Mouse (Mus musculus) midbrain, embryonic 14.5 days (tissue): Measurements from ENCODE around the gene Leng1. TPM values are rescaled to one million over a fixed set of nuclear protein-coding genes. Genes with fewer than 3 reads are reported as not detected.

Experiments
- ATAC-seq: fragments of 200-750 bp; cut with Nextera tagmentation; 2 replicates; pipeline ENCODE4 v1.8.0; 2017; ENCODE audit warnings: moderate number of reproducible peaks, moderate library complexity; ENCODE audit not compliant: low FRiP score, low TSS enrichment
- DNase-seq: peaks from one replicate; pipeline ENCODE4 v3.0.0-alpha.2; 2015
- H3K27ac ChIP-seq: fragments of 300-500 bp; sonication (generic); replicated peaks from 2 replicates; pipeline ENCODE4 v1.5.1; 2014; ENCODE audit warnings: mild to moderate bottlenecking, low read depth, low read length, moderate library complexity
- H3K27me3 ChIP-seq: fragments of 300-500 bp; sonication (generic); 2 replicates; pipeline ENCODE4 v1.6.1; 2014; ENCODE audit warnings: low read length, control low read depth, mixed read lengths; ENCODE audit not compliant: control insufficient read depth, insufficient read depth
- H3K36me3 ChIP-seq: fragments of 300-500 bp; sonication (generic); 2 replicates; pipeline ENCODE4 v1.6.1; 2014; ENCODE audit warnings: low read length, control low read depth; ENCODE audit not compliant: control insufficient read depth, insufficient read depth
- H3K4me1 ChIP-seq: fragments of 300-500 bp; sonication (generic); 2 replicates; pipeline ENCODE4 v1.6.1; 2014; ENCODE audit warnings: mild to moderate bottlenecking, antibody characterized with exemption, low read length, control low read depth; ENCODE audit not compliant: control insufficient read depth, insufficient read depth
- H3K4me2 ChIP-seq: fragments of 300-500 bp; sonication (generic); 2 replicates; pipeline ENCODE4 v1.6.1; 2014; ENCODE audit warnings: mild to moderate bottlenecking, low read length, moderate library complexity
- H3K4me3 ChIP-seq: fragments of 300-500 bp; sonication (generic); replicated peaks from 2 replicates; pipeline ENCODE4 v1.5.1; 2014; ENCODE audit warnings: low read depth, low read length
- H3K9ac ChIP-seq: fragments of 300-500 bp; sonication (generic); replicated peaks from 2 replicates; pipeline ENCODE4 v1.6.1; 2014; ENCODE audit warnings: mild to moderate bottlenecking, low read length, moderate library complexity
- H3K9me3 ChIP-seq: fragments of 300-500 bp; sonication (generic); 2 replicates; pipeline ENCODE4 v1.6.1; 2016; ENCODE audit warnings: low read length, control low read depth, mixed read lengths; ENCODE audit not compliant: control insufficient read depth
- WGBS: fragments of 180-500 bp; shearing (Covaris S2); extraction: QIAGEN DNeasy Blood & Tissue Kit; methylation state at CpG from one replicate; pipeline ENCODE4 v1.1.7; 2014; 5-methylcytosine and 5-hydroxymethylcytosine counted together
- polyA plus RNA-seq: library from polyadenylated mRNA; unstranded; fragments of >200 nt; fragmentation: Nextera tagmentation; extraction: Ambion mirVana; gene quantifications from 2 replicates; pipeline ENCODE4 v1.2.1, GENCODE M21; 2014

Gene Leng1
- polyA plus RNA-seq, 1 experiment from 2014 or later = 10.6 TPM

DNA sequence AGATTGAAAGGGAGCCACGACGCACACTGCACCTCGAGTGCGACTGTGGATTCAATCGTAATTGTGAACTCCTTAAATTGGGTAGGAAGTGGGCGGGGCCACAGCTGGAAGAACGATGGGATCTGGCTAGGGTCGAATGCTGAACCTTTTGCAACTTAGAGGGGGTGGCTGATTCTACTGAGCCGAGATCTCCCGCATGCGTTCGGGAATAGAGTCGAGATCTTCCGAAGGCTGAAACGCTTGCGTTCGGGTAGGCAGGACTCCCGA, 28.1 kb upstream of the Leng1 start:
- ATAC-seq = no peak
- H3K27me3 ChIP-seq = no peaks in the 10 kb centered on the region
- H3K4me3 ChIP-seq = peak overlapping the region; percentile 73
- no peak for DNase-seq
- peak overlapping the region; percentile 77 for H3K9ac ChIP-seq
- H3K9me3 ChIP-seq = no peaks in the 10 kb centered on the region
- peaks cover 17% of the 10 kb centered on the region for H3K4me1 ChIP-seq
- H3K4me2 ChIP-seq = peak overlapping the region; percentile 75
- WGBS = under 1% methylated on average over 18 of the region's 18 CpGs
- peaks cover 25% of the 10 kb centered on the region for H3K36me3 ChIP-seq
- H3K27ac ChIP-seq = peak overlapping the region; percentile 92

- WGBS = under 1% methylated on average over 55 of the region's 55 CpGs
- ATAC-seq (peak; percentile 93), DNase-seq (peak; percentile 99)
- H3K27me3 ChIP-seq = no peaks in the 10 kb centered on the region
- H3K4me3 ChIP-seq = peak within 1 kb of the TSS; percentile 73
- H3K27ac ChIP-seq = peak within 1 kb of the TSS; percentile 92
- H3K4me1 ChIP-seq = peaks cover 17% of the 10 kb centered on the region
- peak within 1 kb of the TSS; percentile 88 for H3K9ac ChIP-seq
- H3K36me3 ChIP-seq = peaks cover 24% of the 10 kb centered on the region
- H3K9me3 ChIP-seq = no peaks in the 10 kb centered on the region
- peak within 1 kb of the TSS; percentile 75 for H3K4me2 ChIP-seq
Measured at GRCm38 (mm10) chr7:3692987-3693808, 27.6 kb upstream of the Leng1 start, which contains the start of gene Mboat7. Mboat7 (minus strand) TSS chr7:3693523.

DNA sequence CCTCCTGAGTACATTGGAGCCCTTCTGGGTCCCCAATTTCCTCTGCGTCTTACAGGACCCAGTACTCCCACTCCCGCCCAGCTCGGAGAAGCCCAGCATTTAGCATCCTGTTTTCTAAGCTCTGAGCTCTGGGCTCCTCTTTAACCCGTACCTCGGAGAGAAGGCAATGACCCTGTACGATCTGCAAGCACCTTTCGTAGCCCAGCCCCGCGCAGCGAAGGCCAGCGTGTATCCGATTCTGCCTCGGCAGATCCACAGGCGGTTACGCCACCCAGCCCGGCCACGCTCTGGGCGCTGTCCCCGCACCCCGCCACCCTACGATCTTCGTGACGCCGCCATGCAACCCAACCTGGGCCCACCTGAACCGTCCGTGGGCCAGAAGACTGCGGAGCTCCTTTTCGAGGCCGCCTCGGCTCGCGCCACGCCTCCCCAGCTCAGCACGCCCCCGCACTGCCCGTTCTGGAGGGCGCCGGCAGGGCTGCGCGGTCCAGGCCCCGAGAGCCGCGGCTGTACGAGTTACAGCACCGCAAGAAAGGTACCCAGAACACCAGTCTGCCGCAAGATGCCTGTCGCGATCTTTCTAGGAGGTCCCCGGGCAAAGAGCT, 26.8 kb upstream of the Leng1 start, which contains the start of gene Tsen34:
Tsen34 (plus strand) TSS at position 482 of the 605 bp plus-strand sequence.
- H3K9ac ChIP-seq = peak within 1 kb of the TSS; percentile 88
- no peaks in the 10 kb centered on the region for H3K27me3 ChIP-seq
- peaks cover 23% of the 10 kb centered on the region for H3K36me3 ChIP-seq
- H3K27ac ChIP-seq = peak within 1 kb of the TSS; percentile 92
- H3K4me2 ChIP-seq = peak within 1 kb of the TSS; percentile 75
- H3K9me3 ChIP-seq = no peaks in the 10 kb centered on the region
- no peak for DNase-seq
- H3K4me1 ChIP-seq = peaks cover 17% of the 10 kb centered on the region
- peak; percentile 66; the same call in 1 of the 2 replicates for ATAC-seq
- H3K4me3 ChIP-seq = peak within 1 kb of the TSS; percentile 73
- under 1% methylated on average over 49 of the region's 49 CpGs for WGBS

- Histone ChIP-seq H3K4me2 (peak overlapping the region; percentile 75), H3K9ac (peak overlapping the region; percentile 88), H3K27me3 (no peaks in the 10 kb centered on the region), H3K4me1 (peaks cover 17% of the 10 kb centered on the region), H3K4me3 (peak overlapping the region; percentile 73), H3K27ac (peak overlapping the region; percentile 92), H3K36me3 (peaks cover 23% of the 10 kb centered on the region), H3K9me3 (no peaks in the 10 kb centered on the region)
- ATAC-seq (no peak), DNase-seq (no peak)
- 41% methylated on average over 3 of the region's 3 CpGs for WGBS
Measured at GRCm38 (mm10) chr7:3691919-3692318, 26.3 kb upstream of the Leng1 start.

- H3K9ac ChIP-seq = no peak overlapping the region
- 88% methylated on average over 31 of the region's 31 CpGs for WGBS
- peak overlapping the region; percentile 77; the same call in 1 of the 2 replicates for H3K27ac ChIP-seq
- no peak overlapping the region for H3K4me3 ChIP-seq
- peaks cover 12% of the 10 kb centered on the region; the same call in 1 of the 2 replicates for H3K4me1 ChIP-seq
- H3K9me3 ChIP-seq = no peaks in the 10 kb centered on the region
- H3K36me3 ChIP-seq = peaks cover 40% of the 10 kb centered on the region
- ATAC-seq (no peak), DNase-seq (no peak)
- no peak overlapping the region for H3K4me2 ChIP-seq
- no peaks in the 10 kb centered on the region for H3K27me3 ChIP-seq
Measured at GRCm38 (mm10) chr7:3685400-3686187, 20.0 kb upstream of the Leng1 start.

GRCm38 (mm10) chr7:3684698-3685097, 19.1 kb upstream of the Leng1 start:
- no peak overlapping the region for H3K9ac ChIP-seq
- ATAC-seq = 0 out of 2 replicates have a peak, but pooled peaks have one; percentile 10
- H3K36me3 ChIP-seq = peaks cover 40% of the 10 kb centered on the region

GRCm38 (mm10) chr7:3683908-3684550, 18.4 kb upstream of the Leng1 start:
- DNase-seq (peak; percentile 77), ATAC-seq (peak; percentile 44)
- H3K36me3 ChIP-seq = peaks cover 40% of the 10 kb centered on the region
- 47% methylated on average over 10 of the region's 10 CpGs for WGBS
- H3K4me1 ChIP-seq = peaks cover 12% of the 10 kb centered on the region; the same call in 1 of the 2 replicates
- H3K9ac ChIP-seq = no peak overlapping the region
- H3K27ac ChIP-seq = peak overlapping the region; percentile 77
- H3K9me3 ChIP-seq = no peaks in the 10 kb centered on the region
- no peaks in the 10 kb centered on the region for H3K27me3 ChIP-seq
- H3K4me3 ChIP-seq = no peak overlapping the region
- H3K4me2 ChIP-seq = 0 out of 2 replicates have a peak overlapping the region, but pooled peaks have one; percentile 7

More at GRCm38 (mm10) chr7:3684698-3685097, 19.1 kb upstream of the Leng1 start:
- H3K4me1 ChIP-seq = peaks cover 12% of the 10 kb centered on the region; the same call in 1 of the 2 replicates
- 0 out of 2 replicates have a peak overlapping the region, but pooled peaks have one; percentile 5 for H3K4me2 ChIP-seq
- DNase-seq = no peak
- H3K27me3 ChIP-seq = no peaks in the 10 kb centered on the region
- H3K9me3 ChIP-seq = no peaks in the 10 kb centered on the region
- WGBS = 70% methylated on average over 8 of the region's 8 CpGs
- peak overlapping the region; percentile 77 for H3K27ac ChIP-seq
- H3K4me3 ChIP-seq = no peak overlapping the region

DNA sequence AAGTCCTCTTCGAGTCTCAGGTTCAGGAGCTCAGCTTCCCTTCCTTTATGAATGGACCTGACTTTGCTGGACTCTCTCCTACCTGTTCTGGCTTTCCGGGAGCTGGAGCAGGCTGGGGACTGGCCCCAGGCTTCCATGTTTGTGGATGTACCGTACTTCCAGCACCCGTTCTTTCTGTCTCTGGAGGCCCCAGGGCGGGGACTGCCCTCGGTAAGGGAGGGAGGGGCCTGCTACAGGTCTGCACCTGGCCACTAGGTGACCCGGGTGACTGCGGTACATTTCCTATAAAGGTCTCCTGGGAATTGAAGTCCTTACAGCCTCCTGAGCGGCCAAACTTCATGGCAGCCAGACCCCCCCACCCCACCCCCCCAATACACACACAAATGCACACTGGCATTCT, 11.7 kb upstream of the Leng1 start, which contains the start of gene Tmc4:
Tmc4 (minus strand) TSS at position 212 of the 400 bp plus-strand sequence.
- no peak for ATAC-seq
- Histone ChIP-seq H3K27me3 (no peaks in the 10 kb centered on the region), H3K4me3 (no peak within 1 kb of the TSS), H3K4me1 (no peaks in the 10 kb centered on the region), H3K36me3 (peaks cover 10% of the 10 kb centered on the region; the same call in 1 of the 2 replicates), H3K27ac (no peak within 1 kb of the TSS), H3K4me2 (no peak within 1 kb of the TSS), H3K9me3 (no peaks in the 10 kb centered on the region), H3K9ac (no peak within 1 kb of the TSS)
- no peak for DNase-seq
- 54% methylated on average over 9 of the region's 9 CpGs for WGBS
